Mouse (Mus musculus) c-Kit-positive CD71-positive TER-119-negative erythroid progenitor cells, embryonic 14.5 days (primary cell): ENCODE results near the gene Gnai3.

Source experiments
- DNase-seq: peaks from one replicate; pipeline ENCODE4 v3.0.0-alpha.2; 2013; ENCODE audit warnings: low read depth

Gnai3 gene

GRCm38 (mm10) chr3:108083161-108083560 lies 62.8 kb downstream of the Gnai3 start:
- no peak for DNase-seq

DNA sequence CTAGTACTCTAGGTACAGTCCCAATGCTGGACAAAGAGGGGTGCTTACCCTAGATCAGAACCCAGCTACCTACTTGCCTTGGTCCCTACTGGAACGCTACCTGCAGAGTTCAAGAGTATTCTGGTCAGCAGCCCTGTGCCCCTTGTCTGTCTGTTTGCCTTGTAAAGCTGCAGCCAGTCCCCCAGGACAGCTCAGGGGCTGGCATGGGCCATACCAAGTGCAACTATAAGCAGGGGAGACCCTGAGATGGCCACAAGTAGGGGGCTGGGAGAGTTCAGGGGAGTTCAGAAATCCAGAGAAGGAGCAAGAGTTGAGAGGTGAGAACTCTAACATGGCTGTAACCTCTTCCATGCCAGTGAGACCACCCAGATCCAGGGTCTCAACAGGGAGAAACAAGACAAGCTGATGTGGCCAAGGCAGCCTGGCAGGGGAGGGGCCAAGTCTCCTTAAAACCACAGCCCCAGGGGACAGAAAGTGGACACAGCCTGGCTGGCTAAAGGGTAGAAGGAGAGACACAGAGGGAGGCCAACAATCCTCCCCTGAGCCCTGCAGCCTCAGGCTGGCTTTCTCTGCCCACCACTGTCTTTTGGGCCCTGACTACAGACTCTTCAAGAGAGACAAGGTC lies 63.6 kb downstream of the Gnai3 start:
- DNase-seq, result no peak

DNA sequence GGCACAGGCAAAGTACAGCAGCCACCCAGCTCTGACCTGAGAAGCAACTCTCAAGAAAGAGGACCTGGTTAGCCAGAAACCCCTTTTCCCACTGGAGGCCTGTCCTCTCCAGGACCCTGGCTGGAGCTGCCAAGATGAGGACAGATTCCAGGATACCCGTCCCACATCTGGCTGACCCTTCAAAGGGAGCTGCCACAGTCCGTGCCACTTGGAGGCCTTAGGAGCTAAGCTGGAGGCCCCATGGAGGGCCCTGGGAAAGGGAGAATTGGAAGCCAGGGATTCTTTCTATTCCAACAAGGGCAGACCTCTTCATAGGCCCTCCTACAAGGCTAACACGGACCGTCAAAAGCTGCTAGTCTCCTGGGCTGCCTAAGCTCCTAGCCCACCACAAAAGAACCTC lies 64.3 kb downstream of the Gnai3 start:
- no peak for DNase-seq

GRCm38 (mm10) chr3:108076836-108077235 lies 69.1 kb downstream of the Gnai3 start:
- no peak for DNase-seq

DNA sequence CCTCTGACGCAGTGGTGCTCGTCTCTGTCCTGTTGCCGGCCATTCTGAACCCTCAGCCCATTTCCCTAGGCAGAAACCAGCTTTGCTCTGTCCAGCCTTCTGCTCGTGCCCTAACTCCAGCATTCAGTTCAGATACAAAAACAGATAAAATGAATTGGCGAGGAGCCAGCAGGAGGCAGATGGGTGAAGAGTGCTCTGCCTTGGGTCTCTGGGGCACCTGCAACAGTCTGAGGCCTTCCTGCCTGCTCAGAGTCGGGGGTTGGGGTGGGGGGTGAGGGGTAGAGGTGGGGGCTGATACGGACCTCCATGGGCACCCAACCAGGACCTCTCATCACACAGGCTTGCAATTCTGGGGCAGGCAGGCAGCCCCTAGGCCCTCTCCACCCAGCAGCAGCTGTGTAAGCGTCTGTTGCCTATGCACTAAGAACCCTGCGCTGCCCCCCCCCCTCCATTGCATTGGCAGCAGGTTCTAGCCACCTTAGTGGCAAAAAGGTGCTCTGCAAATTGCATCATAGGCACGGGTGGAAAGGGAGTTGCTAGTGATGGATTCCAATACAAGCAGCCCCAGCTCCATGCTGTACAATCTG lies 72.9 kb downstream of the Gnai3 start:
- no peak for DNase-seq

DNA sequence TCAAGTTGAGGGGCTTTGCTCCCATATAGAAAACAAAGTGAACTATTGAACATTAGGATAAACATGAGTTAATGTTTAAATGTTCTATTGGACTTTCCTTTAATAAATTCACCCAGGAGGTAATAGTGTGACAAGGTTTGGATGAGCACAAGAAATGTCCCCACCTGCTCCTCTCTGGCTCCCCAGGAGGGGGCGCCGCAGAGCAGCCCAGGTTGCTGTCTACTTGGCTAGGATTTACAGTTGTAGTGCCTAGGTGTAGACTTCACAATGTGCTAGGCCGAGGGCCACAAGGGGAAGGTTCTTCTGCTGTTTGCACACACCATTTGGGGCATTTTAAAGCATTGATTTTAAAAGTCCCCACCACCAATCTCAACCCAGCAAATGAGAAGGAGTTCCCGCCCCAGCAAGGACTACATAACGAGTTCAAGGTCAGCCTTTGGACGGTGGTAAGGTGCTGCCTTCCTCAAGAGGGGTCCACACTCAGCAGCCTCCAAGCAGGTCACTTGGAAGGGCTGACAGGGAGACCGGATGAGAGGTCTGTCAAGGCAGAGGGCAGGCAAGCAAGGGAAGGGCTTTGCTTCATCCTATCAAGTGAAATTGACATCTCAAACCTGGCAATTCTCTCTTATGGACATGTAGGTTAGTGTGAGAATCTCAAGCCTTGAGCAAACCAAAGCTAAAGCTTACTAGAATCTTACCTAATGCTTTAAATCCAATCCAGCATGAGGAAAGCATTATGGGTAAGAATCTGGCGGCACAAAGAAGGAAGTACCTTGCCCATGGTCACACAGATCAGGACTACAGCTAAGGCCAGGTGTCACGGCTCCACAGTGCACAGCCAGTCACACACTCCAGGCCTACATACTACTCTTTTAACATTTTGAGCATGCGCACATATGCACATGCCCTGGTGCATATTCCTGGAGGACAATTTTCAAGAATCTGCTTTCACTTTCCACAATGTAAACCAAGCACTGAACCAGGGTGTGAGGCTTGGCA lies 75.4 kb downstream of the Gnai3 start:
- DNase-seq, result peak; percentile 69

- no peak for DNase-seq
These were observed 76.6 kb downstream of the Gnai3 start for GRCm38 (mm10) chr3:108069231-108069870.

- DNase-seq, result no peak
These were observed 77.1 kb downstream of the Gnai3 start for GRCm38 (mm10) chr3:108068826-108069225.

GRCm38 (mm10) chr3:108067370-108067934 lies 78.5 kb downstream of the Gnai3 start:
- DNase-seq, result no peak

DNA sequence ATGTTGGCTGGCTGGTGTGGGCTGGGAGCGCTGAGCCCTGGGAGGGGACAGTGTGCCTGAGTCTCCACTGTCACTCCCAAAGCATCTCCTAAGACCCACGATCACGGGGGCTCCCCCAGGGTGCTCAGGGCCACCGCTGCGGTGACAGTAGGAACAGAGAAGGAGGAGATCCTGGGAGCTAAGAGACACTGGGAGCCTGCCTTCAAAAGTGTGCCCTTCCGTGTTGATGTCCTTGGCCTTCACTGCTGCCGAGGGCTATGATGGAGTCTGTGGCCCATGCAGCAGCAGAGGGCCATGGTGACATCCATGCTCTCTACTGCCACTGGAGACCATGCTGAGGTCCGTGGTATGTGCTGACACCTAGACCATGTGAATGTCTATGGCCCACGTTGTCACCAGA lies 80.4 kb downstream of the Gnai3 start:
- DNase-seq, result no peak

DNA sequence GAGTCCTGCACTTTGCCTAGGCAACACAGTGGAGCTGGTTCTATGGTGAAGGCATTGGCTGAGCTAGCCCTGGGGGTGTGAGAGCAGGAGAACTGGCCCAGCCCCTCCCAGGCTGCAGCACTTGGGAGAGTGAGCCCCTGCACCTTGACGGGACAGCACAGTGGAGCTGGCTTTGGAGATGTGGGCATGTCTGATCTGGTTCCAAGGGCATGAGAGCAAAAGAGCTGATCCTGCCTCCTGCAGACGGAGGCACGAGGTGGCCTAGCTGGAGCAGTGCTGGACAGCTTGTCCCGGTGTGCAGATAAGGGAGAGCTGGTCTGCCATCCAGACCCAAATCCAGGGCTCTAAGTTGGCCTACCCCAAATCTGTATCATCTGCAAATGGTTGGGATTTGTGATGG lies 81.3 kb downstream of the Gnai3 start:
- no peak for DNase-seq

- DNase-seq, result no peak
These were observed 83.3 kb downstream of the Gnai3 start for GRCm38 (mm10) chr3:108062648-108063047.

- DNase-seq, result peak; percentile 72
These were observed 84.5 kb downstream of the Gnai3 start for GRCm38 (mm10) chr3:108061420-108061819.
